Mouse (Mus musculus) stomach, postnatal 0 days (tissue): ENCODE results near the gene Atox1. TPM values are rescaled to one million over a fixed set of nuclear protein-coding genes. Genes with fewer than 3 reads are reported as not detected.
A peak's percentile ranks its signal among the peaks of the same experiment; 100 is the strongest.

Experiments used
- ATAC-seq: fragments of 200-750 bp; cut with Nextera tagmentation; 2 replicates; pipeline ENCODE4 v1.8.0; 2017; ENCODE audit not compliant: low FRiP score, low TSS enrichment
- DNase-seq: peaks from one replicate; pipeline ENCODE4 v3.0.0-alpha.2; 2016; ENCODE audit warnings: low spot score
- H3K27ac ChIP-seq: fragments of 300-500 bp; sonication (generic); replicated peaks from 2 replicates; pipeline ENCODE4 v1.5.1; 2014; ENCODE audit warnings: mild to moderate bottlenecking, control low read depth
- H3K27me3 ChIP-seq: fragments of 300-500 bp; sonication (generic); 2 replicates; pipeline ENCODE4 v1.6.1; 2014; ENCODE audit warnings: low read length; ENCODE audit not compliant: control insufficient read depth, insufficient read depth
- H3K36me3 ChIP-seq: fragments of 300-500 bp; sonication (generic); 2 replicates; pipeline ENCODE4 v1.6.1; 2014; ENCODE audit warnings: low read length, mixed read lengths; ENCODE audit not compliant: control insufficient read depth, insufficient read depth
- H3K4me1 ChIP-seq: fragments of 300-500 bp; sonication (generic); replicated peaks from 2 replicates; pipeline ENCODE4 v1.6.1; 2014; ENCODE audit warnings: antibody characterized with exemption; ENCODE audit not compliant: control insufficient read depth, insufficient read depth
- H3K4me2 ChIP-seq: fragments of 300-500 bp; sonication (generic); replicated peaks from 2 replicates; pipeline ENCODE4 v1.6.1; 2014; ENCODE audit warnings: low read depth, mild to moderate bottlenecking, control low read depth, moderate library complexity
- H3K4me3 ChIP-seq: fragments of 300-500 bp; sonication (generic); 2 replicates; pipeline ENCODE4 v1.5.1; 2014; ENCODE audit warnings: low read depth, low read length, control low read depth
- H3K9ac ChIP-seq: fragments of 300-500 bp; sonication (generic); 2 replicates; pipeline ENCODE4 v1.6.1; 2014; ENCODE audit warnings: mild to moderate bottlenecking, low read length, control low read depth, mixed read lengths
- H3K9me3 ChIP-seq: fragments of 300-500 bp; sonication (generic); 2 replicates; pipeline ENCODE4 v1.6.1; 2016; ENCODE audit warnings: low read length; ENCODE audit not compliant: control insufficient read depth
- CTCF ChIP-seq: IDR thresholded peaks from 2 replicates; pipeline ENCODE4 v1.5.1; 2016; ENCODE audit warnings: antibody characterized with exemption, low read depth, mild to moderate bottlenecking, moderate library complexity
- EP300 ChIP-seq: optimal IDR thresholded peaks from 2 replicates; pipeline ENCODE3; 2016; ENCODE audit warnings: antibody characterized with exemption
- WGBS: fragments of 180-500 bp; shearing (Covaris S2); extraction: QIAGEN DNeasy Blood & Tissue Kit; methylation state at CpG from one replicate; pipeline ENCODE4 v1.1.7; 2014; 5-methylcytosine and 5-hydroxymethylcytosine counted together
- polyA plus RNA-seq: library from polyadenylated mRNA; unstranded; fragments of >200 nt; fragmentation: Nextera tagmentation; extraction: Ambion mirVana; gene quantifications from 2 replicates; pipeline ENCODE4 v1.2.1, GENCODE M21; 2015

The Atox1 gene
- polyA plus RNA-seq, 1 experiment from 2014 or later, result 530 TPM

DNA sequence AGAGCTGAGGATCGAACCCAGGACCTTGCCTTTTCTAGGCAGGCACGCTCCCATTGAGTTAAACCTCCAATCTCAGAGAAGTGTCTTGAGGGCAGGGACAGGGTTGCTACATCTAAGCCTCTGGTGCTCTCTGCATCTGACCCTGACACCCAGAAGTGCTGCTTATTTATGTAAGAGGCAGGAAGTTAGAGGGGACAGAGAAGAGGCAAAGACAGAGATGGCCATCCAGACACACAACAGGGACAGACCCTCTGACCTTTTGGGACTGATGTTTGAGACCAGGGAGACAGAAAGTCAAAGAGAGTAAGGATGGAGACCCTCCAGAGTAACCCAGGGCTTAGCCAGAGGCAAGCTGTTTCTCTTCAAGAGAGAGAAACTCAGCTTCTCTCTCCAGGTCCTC is 31.1 kb downstream of the Atox1 start:
- Histone ChIP-seq H3K9ac (no peak overlapping the region), H3K36me3 (no peaks in the 10 kb centered on the region), H3K9me3 (no peaks in the 10 kb centered on the region), H3K4me2 (no peak overlapping the region), H3K27ac (no peak overlapping the region), H3K4me3 (no peak overlapping the region), H3K27me3 (no peaks in the 10 kb centered on the region), H3K4me1 (0 out of 2 replicates have a peak, but pooled peaks cover 3% of the 10 kb centered on the region)
- ATAC-seq, result no peak
- TF ChIP-seq EP300, result no peak
- no peak for TF ChIP-seq CTCF
- 85% methylated on average over 2 of the region's 2 CpGs for WGBS
- DNase-seq, result no peak

- Histone ChIP-seq H3K9ac (0 out of 2 replicates have a peak overlapping the region, but pooled peaks have one; percentile 5), H3K4me1 (0 out of 2 replicates have a peak, but pooled peaks cover 3% of the 10 kb centered on the region), H3K4me3 (no peak overlapping the region), H3K27ac (peak overlapping the region; percentile 92), H3K27me3 (no peaks in the 10 kb centered on the region), H3K4me2 (no peak overlapping the region), H3K9me3 (no peaks in the 10 kb centered on the region), H3K36me3 (no peaks in the 10 kb centered on the region)
- DNase-seq (peak; percentile 82), ATAC-seq (peak; percentile 92)
- TF ChIP-seq CTCF, result no peak
- no peak for TF ChIP-seq EP300
- WGBS, result 19% methylated on average over 16 of the region's 16 CpGs
These were observed 32.6 kb downstream of the Atox1 start for GRCm38 (mm10) chr11:55428186-55429012.

DNA sequence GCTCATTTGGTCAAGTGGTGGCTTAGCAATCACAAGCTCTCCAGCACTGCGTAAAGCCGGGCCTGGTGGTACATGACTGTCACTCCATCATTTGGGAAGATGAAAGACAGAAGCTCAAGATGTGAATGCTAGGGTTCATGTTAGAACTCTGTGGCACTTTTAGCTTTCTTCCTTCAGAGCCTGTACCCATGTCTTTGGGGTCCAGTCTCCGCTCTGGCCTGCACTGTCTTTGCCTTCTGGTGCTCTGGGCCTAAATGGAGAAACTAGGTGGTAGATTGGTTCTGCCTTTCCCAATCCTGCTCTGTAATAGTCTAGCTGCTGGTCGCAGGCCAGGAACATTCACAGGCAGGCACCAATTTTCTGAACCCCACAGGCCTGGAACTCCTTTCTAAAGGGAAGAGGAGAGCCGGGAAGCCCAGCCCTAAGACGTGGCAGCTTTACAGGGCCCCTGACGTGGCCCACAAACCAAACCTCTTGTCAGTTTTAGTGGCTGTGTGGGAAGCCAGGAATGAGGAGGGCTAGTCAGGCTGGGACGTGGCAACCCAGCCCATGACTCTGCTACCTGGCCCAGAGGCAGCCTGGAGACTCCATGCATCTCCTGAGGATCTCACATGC is 36.2 kb downstream of the Atox1 start:
- Histone ChIP-seq H3K9ac (no peak overlapping the region; the same call in 1 of the 2 replicates), H3K27me3 (no peaks in the 10 kb centered on the region), H3K4me2 (no peak overlapping the region), H3K27ac (peak overlapping the region; percentile 30; the same call in 1 of the 2 replicates), H3K4me1 (0 out of 2 replicates have a peak, but pooled peaks cover 5% of the 10 kb centered on the region), H3K4me3 (no peak overlapping the region), H3K9me3 (no peaks in the 10 kb centered on the region), H3K36me3 (no peaks in the 10 kb centered on the region)
- ATAC-seq (no peak), DNase-seq (no peak)
- TF ChIP-seq CTCF (no peak), EP300 (no peak)
- WGBS, result 78% methylated on average over 8 of the region's 8 CpGs

GRCm38 (mm10) chr11:55423756-55424155 is 37.3 kb downstream of the Atox1 start:
- Histone ChIP-seq H3K9ac (no peak overlapping the region), H3K9me3 (no peaks in the 10 kb centered on the region), H3K4me1 (0 out of 2 replicates have a peak, but pooled peaks cover 5% of the 10 kb centered on the region), H3K36me3 (no peaks in the 10 kb centered on the region), H3K27ac (no peak overlapping the region), H3K4me2 (no peak overlapping the region), H3K27me3 (no peaks in the 10 kb centered on the region), H3K4me3 (no peak overlapping the region)
- TF ChIP-seq EP300 (no peak), CTCF (no peak)
- DNase-seq, result peak; percentile 60
- no peak for ATAC-seq
- WGBS, result 42% methylated on average over 4 of the region's 4 CpGs

GRCm38 (mm10) chr11:55422978-55423377 is 38.1 kb downstream of the Atox1 start, which contains the start of gene Sparc:
TSS of gene Sparc (minus strand) at chr11:55423183.
- no peak within 1 kb of the TSS for H3K4me3 ChIP-seq
- TF ChIP-seq EP300 (no peak), CTCF (no peak)
- WGBS, result 100% methylated on average over 1 of the region's 1 CpGs
- no peak for DNase-seq
- H3K9ac ChIP-seq, result no peak within 1 kb of the TSS
- H3K4me2 ChIP-seq, result no peak within 1 kb of the TSS
- no peaks in the 10 kb centered on the region for H3K9me3 ChIP-seq
- H3K36me3 ChIP-seq, result no peaks in the 10 kb centered on the region
- no peak within 1 kb of the TSS for H3K27ac ChIP-seq
- no peaks in the 10 kb centered on the region for H3K27me3 ChIP-seq
- H3K4me1 ChIP-seq, result 0 out of 2 replicates have a peak, but pooled peaks cover 2% of the 10 kb centered on the region
- no peak for ATAC-seq
